Mouse (Mus musculus) right cerebral cortex, postnatal 14 days (tissue): ENCODE results near the gene Retreg1.

Experiments
- DNase-seq: peaks from one replicate; pipeline ENCODE4 v3.0.0; 2022

Retreg1 gene

DNA sequence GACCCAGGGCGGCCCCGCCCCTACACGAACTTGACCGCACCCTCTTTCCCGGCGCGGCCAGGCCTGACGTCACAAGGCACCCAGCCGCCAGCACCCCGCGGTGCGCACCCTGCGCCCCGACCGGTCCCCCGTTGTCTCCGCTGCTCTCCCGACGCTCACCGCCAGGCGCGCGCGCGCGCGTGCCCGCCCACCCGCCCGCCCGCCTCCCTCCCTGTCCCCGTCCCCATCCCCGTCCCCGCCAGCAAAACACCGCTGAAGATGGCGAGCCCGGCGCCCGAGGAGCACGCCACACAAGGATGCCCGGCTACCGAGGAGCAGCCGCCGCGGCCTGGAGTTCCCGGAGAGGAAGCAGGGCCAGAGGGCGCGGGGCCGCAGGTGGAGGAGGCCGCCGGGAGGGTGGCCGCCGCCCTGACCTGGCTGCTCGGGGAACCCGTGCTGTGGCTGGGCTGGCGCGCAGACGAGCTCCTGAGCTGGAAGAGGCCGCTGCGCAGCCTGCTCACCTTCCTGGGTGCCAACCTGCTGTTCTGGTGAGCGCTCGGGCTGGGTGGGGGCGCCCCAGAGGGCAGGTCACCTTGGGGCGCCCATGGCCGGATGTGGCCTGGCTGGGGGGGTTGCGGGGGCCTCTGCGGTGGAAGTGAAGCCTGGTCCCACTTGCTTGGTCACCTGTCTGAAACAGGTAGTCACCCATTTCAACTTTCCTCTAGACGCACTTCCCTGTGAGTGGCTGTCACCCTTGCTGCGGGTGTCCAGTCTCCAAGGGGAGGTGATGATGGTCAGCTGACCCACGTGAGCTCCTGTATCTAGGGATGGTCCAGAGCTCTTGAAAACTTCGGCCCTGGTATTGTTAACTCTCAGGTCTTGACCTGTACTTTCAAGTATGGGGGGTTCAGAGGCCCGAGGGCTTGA lies at the start of gene Retreg1:
Gene Retreg1 (plus strand): TSS at position 95 of the 906 bp plus-strand sequence.
- peak; percentile 71 for DNase-seq

DNA sequence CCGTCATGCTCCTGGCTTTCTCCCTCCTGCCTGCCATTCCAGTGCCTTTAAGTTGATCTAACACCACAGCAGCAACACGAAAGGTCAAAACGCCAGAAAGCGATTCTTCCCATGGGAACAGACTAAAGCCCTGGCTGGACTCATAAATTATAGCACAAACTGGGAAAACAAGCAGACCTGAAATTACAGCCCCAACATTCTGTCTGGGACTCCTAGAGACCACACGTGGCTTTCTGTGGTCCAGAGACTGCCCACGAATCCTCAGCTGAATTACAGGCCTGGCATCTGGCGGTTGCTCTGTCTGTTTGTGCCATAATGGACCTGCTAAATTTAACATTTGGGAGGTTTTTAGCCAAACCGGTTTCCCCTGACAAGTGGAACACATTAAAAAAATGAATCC lies 48.9 kb upstream of the Retreg1 start:
- no peak for DNase-seq

- DNase-seq, result no peak
Measured at GRCm38 (mm10) chr15:25795496-25795895, 47.5 kb upstream of the Retreg1 start.

DNA sequence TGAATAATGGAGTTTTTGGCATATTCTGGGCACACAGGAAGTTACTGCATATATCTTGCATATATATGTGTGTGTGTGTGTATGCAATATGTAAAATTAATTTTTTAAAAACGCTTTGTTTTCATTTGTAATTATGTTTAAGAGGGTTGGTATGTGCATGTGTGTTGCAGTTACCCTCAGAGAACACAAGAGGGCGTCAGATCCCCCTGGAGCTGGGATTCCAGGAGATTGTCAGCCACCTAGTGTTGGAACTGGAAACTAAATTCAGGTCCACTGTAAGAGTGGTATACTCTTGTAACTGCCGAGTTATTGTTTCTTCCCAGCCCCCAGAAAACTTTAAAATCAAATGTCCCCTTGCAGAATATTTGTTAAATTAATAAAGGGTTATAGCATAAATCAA lies 46.6 kb upstream of the Retreg1 start:
- no peak for DNase-seq

DNA sequence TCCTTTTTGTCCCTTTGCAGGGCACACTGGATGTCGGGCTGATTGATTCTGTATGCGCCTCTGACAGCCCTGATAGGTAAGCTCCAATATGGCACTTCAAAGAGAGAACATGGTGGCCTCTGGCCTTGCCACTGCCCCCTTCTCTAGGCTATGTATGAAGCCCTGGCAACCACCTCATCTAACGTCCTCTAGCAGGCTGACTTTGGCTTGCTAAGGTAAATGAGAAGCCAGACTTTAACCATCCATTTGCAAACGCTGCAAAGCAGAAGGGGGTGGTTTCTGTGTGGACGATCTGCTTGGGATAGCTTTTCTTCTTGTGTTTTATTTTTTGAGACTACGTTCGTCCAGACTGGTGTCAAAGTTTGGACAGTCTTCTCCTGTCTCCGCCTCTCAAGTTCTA lies 45.8 kb upstream of the Retreg1 start:
- DNase-seq, result no peak

DNA sequence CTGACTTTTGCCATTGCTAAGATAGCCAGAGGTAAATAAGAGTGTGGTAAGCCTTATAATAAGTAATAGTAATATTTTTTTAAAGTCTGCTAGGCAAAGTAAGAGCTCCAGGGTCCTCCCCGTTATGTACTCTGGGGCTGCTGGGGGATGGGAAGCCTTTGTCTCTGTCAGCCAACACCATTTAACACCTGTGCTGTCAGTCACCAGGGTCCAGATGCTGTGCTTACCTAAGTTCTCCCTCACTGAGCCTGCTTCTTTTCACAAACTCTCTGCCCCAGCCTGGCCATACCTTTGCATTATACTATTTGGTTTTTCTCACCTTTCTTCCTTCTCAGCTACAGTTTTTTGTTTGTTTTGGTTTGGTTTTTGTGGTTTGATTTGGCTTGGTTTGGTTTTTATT lies 45.1 kb upstream of the Retreg1 start:
- DNase-seq, result no peak

GRCm38 (mm10) chr15:25801726-25802125 lies 41.3 kb upstream of the Retreg1 start:
- no peak for DNase-seq

DNA sequence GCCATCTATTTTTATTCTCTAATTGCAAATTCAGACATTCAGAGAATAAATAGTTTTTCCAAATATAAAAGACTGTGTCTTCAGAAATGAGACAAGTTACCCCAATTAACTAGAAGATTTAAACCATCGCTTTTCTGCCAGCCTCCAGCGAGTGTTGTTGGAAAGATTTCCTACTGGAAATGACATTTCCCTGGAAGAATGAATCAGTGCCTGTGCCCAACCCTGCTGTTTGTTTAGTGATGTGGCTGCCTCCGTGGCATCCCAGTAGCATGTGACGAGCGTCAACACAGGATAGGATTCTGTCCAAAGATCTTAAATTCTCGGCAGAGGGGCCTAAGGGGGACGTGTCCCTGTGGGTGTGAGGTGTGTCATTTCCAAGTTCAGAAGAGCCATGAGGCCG lies 40.8 kb upstream of the Retreg1 start:
- no peak for DNase-seq

DNA sequence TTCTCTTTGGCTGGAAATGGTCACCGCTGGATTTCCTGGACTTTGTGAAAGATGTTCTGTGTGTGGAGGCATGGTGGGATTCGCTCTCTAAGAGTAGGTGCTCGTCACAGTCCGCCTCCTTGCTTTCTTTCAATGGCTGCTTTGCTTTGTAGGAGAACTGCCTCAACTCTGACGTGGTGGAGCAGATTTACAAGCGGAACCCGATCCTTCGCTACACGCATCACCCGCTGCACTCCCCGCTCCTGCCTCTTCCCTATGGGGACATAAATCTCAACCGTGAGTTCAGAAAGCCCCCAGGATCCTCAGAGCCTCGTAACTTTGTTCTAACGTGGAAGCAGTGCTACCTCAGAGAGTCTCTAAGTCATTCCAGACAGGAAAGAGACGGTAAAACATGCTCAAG lies 39.9 kb upstream of the Retreg1 start:
- no peak for DNase-seq

DNA sequence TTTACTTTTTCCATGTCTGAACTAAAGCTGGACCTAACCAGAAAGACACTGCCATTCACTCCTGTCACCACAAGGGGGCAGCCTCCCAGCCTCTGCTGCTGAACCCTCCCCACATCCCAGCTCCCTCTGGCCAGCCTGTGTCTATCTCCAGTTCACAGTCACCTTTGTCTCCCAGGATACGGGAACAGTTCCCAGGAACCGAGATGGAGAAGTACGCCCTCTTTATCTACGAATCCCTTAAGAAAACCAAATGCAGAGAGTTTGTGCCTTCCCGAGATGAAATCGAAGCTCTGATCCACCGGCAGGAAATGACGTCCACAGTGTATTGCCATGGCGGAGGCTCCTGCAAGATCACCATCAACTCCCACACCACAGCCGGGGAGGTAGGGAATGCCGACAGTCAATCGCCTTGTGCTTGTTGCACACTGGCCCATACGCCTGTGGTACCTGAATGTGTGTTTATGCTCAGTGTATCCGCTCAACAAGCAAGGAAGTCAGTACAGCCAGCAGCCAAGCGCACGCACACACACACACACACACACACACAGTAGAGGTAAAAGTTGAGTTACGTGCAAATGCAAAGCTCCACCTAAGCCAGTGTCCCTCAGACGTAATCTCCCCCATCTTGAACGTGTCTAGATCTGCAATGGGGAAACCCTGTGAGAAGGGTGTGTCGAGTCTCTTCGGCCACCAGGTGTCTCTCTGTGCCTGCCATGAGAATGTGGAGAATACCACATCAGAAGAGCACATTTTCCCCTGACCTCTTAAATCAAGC lies 37.5 kb upstream of the Retreg1 start:
- peak; percentile 75 for DNase-seq

- no peak for DNase-seq
Measured at GRCm38 (mm10) chr15:25806363-25806762, 36.6 kb upstream of the Retreg1 start.

DNA sequence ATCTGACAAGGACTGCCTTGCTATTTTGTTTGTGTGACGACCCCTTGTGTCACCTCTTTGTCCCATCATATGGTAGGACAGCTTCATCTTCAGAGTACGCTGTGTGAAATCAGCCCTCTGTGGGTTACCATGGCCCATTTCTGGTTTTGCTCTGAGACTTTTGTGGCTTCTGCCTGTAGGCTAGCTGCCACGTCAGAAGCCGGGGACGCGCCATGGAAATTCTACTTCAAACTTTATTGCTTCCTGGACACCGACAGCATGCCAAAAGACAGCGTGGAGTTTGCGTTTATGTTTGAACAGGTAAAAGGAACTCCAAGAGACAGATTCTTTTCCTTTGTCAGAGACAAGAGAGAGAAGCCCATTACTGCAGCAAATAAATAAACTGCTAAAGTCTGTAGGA lies 36.1 kb upstream of the Retreg1 start:
- DNase-seq, result no peak

DNA sequence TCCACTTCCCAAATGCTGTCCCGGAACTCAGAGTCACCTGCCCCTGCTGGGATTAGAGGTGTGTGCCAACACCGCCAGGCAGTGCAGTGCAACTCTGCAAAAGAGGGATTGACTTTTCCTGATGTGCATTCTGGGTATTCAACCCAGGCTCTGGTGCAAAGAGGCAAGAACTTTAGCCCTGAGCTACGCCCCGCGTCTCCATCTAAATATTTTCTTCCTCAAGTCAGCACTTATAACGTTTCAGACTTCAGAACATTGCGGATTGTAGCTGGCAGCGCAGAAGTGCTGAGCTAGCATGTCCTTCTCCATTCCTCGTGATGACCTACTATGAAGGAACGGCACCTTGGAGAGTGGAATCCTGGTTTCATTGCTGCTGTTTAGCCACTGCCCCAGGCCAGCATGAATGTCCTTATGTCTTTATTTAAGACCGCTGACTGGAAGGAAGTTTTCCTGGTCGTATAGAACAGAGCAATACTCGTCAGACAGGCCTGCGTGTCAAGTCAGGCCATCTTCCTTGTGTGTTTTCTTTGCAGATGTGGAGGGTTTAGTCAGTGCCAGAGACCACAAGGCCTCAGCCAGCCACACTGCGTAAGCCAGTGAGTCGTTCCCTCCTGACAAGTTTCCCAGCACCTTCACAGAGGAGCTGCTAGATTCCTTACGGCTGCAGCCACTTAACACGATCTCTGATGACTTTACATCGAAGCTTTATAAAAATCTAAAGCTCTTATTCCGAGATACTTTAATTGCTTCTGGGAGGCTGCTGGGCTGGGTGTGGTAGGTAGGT lies 34.1 kb upstream of the Retreg1 start:
- no peak for DNase-seq

DNA sequence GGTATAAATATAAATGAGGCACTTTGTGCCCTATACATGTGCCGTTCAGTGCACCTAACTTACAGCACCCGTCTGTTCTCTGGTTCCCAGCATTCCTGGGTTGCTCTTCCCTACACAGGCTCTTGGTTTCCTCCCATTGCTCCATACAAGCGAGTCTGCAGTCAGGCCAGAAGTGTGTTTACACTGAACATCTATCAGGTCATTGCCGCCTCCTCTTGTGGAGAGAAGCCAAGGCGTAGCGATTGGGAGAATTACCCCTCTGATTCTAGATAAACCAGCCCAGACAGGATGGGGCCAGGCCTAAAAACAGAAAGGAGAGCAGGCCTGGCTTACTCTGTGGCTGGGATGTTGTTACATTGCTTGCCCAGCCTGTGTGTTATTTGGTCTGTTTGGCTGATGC lies 33.3 kb upstream of the Retreg1 start:
- DNase-seq, result no peak

DNA sequence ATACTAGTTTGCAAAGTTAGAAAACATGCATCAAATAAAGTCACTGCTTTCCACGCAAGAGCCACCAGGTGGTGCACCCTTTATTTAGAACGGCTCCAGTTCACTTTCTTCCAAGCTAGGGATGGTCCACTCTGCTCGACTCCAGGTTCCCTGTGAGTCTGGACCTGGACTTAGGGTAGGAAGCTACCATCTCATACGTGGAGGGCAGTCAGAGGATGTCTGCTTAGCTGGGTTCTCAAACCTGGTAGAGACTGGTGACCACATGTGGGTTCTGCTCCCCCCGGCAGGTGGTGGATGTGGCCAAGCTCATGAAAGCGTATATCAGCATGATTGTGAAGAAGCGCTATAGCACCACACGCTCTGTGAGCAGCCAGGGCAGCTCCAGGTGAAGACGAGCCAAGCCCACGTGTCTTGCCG lies 31.1 kb upstream of the Retreg1 start:
- no peak for DNase-seq

- DNase-seq, result no peak
Measured at GRCm38 (mm10) chr15:25812479-25812878, 30.5 kb upstream of the Retreg1 start.

DNA sequence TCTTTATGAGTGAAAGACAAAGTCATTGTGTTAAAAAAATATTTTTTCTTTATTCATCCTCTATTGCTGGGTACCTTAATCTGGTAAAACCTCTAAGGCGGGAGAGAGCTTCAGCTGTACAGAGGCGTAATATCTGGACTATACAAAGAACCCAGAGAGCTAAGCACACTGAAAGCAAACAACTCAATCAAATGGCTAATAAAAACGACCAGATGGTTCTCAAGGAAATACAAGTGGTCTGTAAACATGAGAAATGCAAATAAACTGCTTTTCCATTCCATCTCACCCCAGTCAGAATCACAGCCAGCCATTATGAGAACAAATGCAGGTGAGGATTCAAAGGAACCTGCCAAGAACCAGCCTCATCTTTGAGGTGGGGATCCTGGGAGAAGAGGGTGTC lies 28.4 kb upstream of the Retreg1 start:
- DNase-seq, result no peak

DNA sequence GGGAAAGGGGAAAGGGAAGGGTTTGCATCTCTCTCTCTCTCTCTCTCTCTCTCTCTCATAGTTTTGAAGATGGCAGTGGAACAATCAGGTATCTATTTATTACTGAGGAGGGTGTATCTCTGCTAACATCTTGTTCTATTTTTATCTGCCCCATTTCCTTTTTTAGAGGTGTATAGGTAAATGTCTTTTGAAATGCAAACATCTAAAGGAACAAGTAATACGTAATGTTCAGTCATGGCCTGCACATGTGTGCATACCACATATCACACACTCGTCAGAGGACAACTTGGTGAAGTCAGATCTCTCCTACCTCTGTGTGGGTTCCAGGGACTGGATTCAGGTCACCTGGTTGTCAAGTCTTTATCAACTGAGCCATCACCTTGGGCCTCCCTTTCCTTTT lies 25.8 kb upstream of the Retreg1 start:
- DNase-seq, result no peak

DNA sequence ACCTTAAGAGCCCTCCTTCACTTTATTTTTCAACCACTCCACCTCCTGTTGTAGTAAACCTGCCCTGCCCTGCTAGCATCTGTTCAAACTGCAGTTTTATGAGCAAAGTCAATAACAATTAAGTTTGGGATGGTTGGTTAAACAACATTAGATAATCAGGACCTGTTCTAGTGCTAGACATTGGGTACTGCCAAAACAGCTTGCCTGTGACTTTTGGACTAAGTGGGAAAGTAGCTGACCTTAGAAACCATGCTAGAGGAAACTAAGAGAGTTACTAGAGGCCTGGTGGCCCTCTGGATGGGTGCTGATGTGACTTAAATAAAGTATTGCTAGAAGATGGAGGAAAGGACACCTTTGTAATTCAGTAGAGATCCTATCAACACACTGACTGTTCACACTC lies 21.0 kb upstream of the Retreg1 start:
- DNase-seq, result no peak

GRCm38 (mm10) chr15:25822656-25823055 lies 20.3 kb upstream of the Retreg1 start:
- DNase-seq, result no peak

DNA sequence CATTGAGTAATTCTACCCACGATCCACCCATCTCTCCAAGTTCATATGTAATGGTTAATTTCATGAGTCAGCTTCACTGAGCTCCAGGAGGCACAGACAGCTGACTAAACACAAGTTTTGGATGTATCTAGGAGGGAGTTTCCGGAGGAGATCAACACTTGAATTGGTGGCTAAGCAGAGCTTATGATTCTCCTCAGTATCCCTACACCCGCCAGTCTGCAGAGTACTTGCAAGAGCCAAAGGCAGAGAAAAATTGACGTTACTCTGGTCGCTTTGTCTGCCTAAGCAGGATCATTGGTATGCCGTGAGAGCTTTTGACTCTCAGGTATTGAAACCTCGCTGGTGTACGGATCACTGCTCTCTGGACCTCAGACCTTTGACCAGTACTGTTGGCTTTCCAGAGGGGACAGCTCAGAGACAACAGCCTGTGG lies 16.4 kb upstream of the Retreg1 start:
- DNase-seq, result no peak

- DNase-seq, result no peak
Measured at GRCm38 (mm10) chr15:25828464-25828863, 14.5 kb upstream of the Retreg1 start.

- DNase-seq, result no peak
Measured at GRCm38 (mm10) chr15:25830426-25830825, 12.6 kb upstream of the Retreg1 start.
